Mouse (Mus musculus) fat pad, adult 2 months (tissue): Measurements from ENCODE around the gene Slit3.

ENCODE experiments used
- DNase-seq: peaks from one replicate; pipeline ENCODE4 v3.0.0-alpha.2; 2011; ENCODE audit warnings: low read depth, low spot score; ENCODE audit errors: extremely low read depth

Gene Slit3

GRCm38 (mm10) chr11:35668138-35668537, 547.1 kb downstream of the Slit3 start:
- DNase-seq, result no peak

- DNase-seq, result no peak
These were observed 547.7 kb downstream of the Slit3 start for GRCm38 (mm10) chr11:35668750-35669149.

GRCm38 (mm10) chr11:35669536-35669935, 548.5 kb downstream of the Slit3 start:
- DNase-seq, result no peak

GRCm38 (mm10) chr11:35670181-35670580, 549.2 kb downstream of the Slit3 start:
- no peak for DNase-seq

- no peak for DNase-seq
These were observed 549.7 kb downstream of the Slit3 start for GRCm38 (mm10) chr11:35670746-35671145.

- DNase-seq, result no peak
These were observed 552.0 kb downstream of the Slit3 start for GRCm38 (mm10) chr11:35673050-35673449.

GRCm38 (mm10) chr11:35674242-35674641, 553.2 kb downstream of the Slit3 start:
- DNase-seq, result no peak

- no peak for DNase-seq
These were observed 555.7 kb downstream of the Slit3 start for GRCm38 (mm10) chr11:35676744-35677143.

GRCm38 (mm10) chr11:35679976-35680375, 559.0 kb downstream of the Slit3 start:
- no peak for DNase-seq

GRCm38 (mm10) chr11:35687316-35687715, 566.3 kb downstream of the Slit3 start:
- DNase-seq, result peak; percentile 74

GRCm38 (mm10) chr11:35690515-35691281, 569.7 kb downstream of the Slit3 start:
- DNase-seq, result no peak

GRCm38 (mm10) chr11:35693136-35693535, 572.1 kb downstream of the Slit3 start:
- no peak for DNase-seq

GRCm38 (mm10) chr11:35693625-35694024, 572.6 kb downstream of the Slit3 start:
- no peak for DNase-seq

GRCm38 (mm10) chr11:35697476-35697875, 576.5 kb downstream of the Slit3 start:
- no peak for DNase-seq

GRCm38 (mm10) chr11:35698901-35699300, 577.9 kb downstream of the Slit3 start:
- peak; percentile 37 for DNase-seq

GRCm38 (mm10) chr11:35703471-35703870, 582.4 kb downstream of the Slit3 start:
- no peak for DNase-seq

GRCm38 (mm10) chr11:35704381-35704780, 583.4 kb downstream of the Slit3 start:
- no peak for DNase-seq

- no peak for DNase-seq
These were observed 583.9 kb downstream of the Slit3 start for GRCm38 (mm10) chr11:35704927-35705326.

- no peak for DNase-seq
These were observed 586.4 kb downstream of the Slit3 start for GRCm38 (mm10) chr11:35707431-35707830.

GRCm38 (mm10) chr11:35711314-35711713, 590.3 kb downstream of the Slit3 start:
- DNase-seq, result no peak

- peak; percentile 98 for DNase-seq
These were observed 597.9 kb downstream of the Slit3 start for GRCm38 (mm10) chr11:35718881-35719280.

- peak; percentile 98 for DNase-seq
These were observed 602.9 kb downstream of the Slit3 start for GRCm38 (mm10) chr11:35723876-35724275.

- DNase-seq, result peak; percentile 91
These were observed 605.4 kb downstream of the Slit3 start for GRCm38 (mm10) chr11:35726341-35726846.
